Mouse (Mus musculus) CD4-positive helper T cell, adult 2 months (primary cell): ENCODE results near the gene Ikzf1.

Source experiments
- DNase-seq: peaks from one replicate; pipeline ENCODE4 v3.0.0-alpha.2; 2012; ENCODE audit warnings: low read depth, missing footprints, low spot score

Ikzf1 gene

DNA sequence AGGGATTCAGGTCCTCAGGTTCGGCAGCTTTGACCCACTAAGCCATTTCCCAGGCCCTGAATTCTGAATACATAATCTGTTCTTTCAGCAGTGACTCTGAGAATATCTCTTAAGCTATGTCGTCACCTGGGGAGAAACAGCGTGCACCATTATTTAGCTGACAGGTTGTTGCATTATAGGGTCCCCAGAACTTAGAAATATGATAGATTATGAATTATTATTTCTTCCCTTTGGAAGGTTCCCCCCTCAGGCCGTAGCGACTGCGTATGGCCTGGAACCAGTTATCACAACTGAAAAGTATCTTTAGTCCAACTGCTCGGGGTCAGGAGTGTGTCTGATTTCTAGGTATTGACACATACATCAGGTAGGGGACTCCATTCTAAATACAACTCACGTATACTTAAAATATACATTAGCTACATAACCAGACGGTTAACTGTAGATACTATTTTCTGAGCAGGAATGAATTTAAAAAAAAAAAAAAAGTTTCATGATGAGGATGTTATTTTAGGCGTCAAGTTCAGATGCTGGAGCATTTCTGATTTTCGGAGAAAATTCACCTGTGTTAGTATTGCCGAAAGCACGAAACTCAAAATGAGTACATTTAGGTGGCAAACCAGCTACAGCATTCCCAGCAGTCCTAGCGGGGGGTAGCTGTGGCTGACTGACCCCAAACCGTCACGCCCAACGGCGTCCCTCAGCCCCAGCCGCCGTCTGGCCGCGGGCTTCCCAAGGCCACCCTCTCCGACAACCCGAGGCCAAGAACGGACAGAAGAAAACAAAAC, 123.4 kb downstream of the Ikzf1 start:
- DNase-seq = no peak

DNA sequence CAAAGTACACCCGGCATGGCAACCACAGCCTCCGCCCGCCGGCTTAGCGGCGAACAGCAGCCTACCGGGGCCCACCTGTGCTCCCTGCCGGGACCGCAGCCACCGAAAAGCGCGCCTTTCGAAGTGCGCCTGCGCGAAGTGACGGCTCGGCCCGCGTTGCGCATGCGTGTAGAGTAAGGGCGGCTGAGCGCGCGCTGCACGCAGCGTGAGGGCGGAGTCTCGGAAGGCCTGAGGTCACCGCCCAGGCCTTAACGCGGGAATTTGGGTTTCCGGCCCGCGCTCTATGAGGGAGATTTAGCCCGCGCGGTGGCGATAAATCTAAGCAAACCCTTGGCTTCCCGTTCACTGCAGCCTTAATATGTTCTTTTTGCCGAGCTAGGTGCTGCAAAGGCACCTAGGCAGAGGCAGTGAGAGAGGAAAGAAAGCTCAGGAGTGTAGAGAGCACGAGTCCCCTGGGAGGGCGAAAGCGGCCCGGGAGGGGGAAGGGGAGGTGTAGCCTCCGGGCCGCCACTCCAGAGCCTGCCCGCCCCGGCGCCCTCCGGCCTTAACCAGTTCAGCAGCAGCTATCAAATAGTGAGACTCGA, 124.1 kb downstream of the Ikzf1 start, which contains the start of gene Fignl1:
Fignl1 (minus strand) TSS at position 143 of the 584 bp plus-strand sequence.
- peak; percentile 98 for DNase-seq

DNA sequence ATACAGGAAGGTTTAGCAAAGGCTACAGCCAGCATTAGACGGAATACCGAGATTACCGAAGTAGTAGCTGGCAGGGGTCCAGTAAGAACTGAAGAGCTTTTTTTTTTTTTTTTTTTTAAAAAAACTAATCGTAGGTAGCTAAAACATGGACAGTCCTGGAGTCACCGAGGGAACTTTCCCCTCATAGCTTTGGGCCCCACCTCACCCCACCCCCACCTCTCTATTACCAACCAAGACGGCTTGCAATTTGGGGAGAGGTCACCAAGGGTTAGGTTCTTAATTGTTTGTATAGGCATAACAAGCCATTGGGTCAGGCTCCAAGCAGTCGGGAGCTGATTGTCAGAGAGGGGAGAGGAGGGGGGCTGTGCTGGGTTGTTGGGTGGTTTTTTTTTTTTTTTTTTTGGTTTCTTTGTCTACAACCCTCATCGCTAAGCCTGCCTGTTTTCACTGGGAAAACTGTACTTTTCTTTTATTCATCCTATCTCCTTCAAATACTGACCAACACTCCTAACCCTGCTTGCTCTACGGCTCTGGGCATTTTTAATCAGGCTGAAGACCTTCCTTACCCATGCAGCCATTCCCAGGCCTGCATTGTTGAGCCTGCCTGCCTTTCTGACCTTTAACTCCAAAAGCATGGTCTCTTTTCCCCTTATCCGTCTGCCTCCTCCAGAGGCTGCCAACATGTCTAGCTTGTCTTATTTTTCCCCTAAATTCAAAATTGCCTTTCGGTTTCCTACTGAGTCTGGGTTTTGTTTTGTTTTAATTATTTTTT, 124.8 kb downstream of the Ikzf1 start:
- DNase-seq = no peak

DNA sequence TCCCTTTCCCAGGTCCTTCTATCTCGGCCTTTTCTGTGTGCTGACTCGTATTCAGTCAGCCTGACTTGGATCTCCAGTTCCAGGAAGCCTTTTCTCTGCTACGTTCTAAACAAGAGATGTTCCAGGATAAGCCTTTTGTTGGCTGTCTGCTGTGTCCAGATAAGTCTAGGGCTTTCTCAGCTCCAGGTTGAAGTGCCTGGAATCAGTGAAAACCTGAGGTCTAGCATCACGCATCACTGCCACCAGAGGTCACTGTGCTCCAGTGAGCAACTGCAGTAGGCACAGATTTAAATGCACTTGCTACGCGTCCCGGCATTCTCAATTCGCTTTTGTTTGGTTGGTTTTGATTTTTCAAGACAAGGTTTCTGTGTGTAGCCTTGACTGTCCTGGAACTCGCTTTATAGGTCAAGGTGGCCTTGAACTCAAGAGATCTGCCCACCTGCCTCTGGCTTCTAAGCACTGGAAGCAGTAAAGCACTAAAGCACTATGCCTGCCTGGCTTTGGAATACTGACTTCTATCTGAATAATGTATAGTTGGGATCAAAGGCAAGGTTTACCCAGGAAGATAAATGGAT, 127.2 kb downstream of the Ikzf1 start:
- peak; percentile 74 for DNase-seq

DNA sequence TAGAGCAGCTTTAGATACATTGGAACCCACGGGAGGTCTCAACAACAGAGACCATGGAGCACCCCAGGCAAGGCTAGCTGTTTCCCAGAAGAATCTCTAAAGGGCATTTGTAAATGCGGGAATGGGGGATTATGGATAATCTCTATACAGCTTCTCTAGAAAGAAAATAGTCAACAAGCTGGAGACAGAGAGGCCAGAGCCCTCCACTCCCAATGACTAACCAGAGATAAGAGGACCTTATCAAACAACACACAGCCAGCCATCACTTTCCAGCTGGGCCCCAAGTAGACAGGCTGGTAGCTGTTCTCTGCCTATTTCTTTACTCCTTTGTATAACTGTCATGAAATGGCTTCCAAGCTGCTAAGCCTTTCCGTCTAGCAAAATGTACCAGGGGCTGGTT, 130.9 kb downstream of the Ikzf1 start:
- DNase-seq = no peak

DNA sequence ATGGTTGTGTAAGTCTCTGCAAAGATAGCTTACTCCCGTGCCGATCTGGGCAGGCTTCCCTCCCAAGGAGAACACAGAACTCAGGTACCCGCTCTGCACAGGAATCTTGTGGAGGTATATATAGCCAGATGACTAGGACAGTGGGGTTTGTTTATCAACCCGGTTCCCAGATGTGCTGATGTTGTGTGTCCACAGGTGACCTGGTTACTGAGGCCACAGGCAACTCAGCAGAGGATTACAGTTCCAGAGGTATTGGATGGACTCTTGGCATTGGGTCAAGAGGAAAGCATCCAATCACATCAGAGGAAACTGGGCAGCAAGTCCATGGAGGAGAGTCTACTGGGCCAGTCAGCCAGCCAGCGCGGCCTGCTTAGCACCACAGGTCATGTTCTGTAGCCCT, 134.0 kb downstream of the Ikzf1 start:
- no peak for DNase-seq

DNA sequence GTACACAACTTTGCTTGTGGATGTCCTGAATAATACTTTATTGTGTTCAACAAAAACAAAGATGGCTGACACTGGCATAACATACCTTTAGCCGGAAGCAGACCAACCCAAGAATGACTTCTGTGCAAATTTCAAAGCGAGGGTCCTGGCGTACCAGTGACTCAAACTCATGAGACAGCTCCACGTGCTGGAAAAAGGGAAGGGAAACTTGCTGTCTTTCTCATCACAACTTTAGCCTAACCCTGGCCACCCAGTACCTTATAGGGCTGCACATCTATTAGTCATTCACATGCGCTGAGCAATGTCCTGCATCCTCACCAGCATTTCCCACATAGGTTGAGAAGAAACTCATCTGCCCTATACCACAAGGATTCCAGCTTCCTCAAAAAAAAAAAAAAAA, 134.4 kb downstream of the Ikzf1 start:
- DNase-seq = no peak

DNA sequence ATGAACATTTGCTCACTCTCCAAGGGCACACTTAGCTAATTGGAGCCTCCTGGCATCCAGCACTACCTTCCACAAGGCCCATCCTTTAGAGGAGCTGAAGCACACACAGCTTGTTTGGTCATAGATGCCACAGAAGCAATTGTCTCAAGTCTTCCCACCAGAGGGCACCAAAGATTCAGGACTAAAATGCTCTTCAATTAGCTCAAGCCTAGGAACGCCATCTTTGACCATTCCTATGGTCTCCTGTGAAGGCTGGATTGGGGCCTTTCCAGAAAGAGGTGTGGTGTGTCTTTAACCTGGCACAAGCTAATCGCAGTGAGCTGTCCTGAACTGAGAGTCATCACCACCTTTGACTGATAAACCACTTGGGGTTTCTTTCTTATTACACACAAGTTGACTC, 135.4 kb downstream of the Ikzf1 start:
- DNase-seq = peak; percentile 76

DNA sequence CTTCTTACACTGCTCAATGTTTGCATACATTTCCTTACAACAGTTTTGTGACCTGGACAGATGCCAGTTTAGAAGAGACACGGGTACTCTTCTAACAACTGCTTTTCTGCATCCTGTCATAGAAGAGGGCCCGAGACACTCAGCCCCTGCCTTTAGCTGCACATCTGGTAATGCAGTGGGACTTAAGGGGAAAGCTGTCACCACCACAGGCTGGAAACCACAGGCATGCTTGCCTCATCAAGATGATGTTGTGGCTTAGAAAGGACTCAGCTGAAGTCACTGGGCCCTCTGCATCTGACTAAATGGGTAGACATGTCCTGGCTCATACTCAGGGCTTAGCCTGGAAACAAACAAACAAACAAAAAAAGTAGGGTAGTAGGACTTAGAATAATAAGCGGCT, 135.9 kb downstream of the Ikzf1 start:
- no peak for DNase-seq

DNA sequence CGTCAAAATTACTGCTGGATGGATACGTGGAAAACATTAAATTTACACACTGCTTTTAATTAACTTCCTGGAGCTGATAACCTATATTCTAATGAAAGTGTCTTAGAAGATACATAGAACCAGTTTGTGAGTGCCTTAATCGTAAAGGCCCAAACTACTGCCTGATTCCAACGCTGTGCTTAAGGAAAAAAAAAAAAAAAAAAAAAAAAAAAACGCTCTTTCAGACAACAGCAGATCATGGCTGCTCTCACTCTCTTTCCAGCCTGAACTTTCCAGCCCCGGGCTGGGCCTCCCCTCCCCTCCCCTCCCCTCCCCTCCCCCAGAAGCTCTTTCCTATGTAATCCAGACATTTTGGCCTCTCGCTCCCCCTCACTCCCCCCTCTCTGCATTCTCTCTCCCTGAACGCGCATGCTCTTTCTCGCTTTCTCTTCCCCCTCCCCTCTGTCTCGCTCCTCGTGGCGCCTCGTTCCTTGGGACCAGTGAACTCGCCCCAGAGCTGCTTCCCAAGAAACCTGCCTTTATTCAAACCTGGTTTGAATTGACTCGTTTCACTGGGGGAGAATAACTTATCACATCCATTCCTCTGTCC, 136.7 kb downstream of the Ikzf1 start:
- no peak for DNase-seq
